Mouse (Mus musculus): ENCODE measurements around the gene Copg2.

DNA sequence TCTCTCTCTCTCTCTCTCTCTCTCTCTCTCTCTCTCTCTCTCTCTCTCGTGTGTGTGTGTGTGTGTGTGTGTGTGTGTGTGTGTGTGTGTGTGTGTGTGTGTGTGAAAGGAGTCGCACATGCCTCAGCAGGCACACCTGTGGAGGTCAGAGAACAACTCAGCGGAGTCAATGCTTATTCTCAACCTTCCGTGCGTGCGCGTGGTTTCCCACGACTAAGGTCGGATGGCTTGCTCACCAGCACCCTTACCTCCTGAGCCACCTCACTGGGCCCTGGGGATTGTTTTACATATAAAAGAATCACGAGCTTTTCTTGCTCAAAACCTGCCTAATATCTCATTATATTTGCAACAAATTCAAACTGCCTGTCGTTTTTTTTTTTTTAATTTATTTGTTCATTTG, 25.2 kb upstream of the Copg2 start:
- TF ChIP-seq EP300 (IDR thresholded peaks at IDR 0.05; ENCODE audit: low read depth), result no peak
- no peak for TF ChIP-seq CTCF (IDR thresholded peaks at IDR 0.05; ENCODE audit: low read depth)
